ENCODE assay signal across 8 mouse cellular contexts in genomic region chr12:54697003-54697597, GRCm38 (mm10). TPM values are rescaled to one million over a fixed set of nuclear protein-coding genes. Genes with fewer than 3 reads are reported as not detected.
DNase-seq lines count a peak whose midpoint lies in the region; ATAC-seq and TF ChIP-seq lines count a peak whose summit lies in the region.

No protein-coding gene starts in this region.

- WGBS in hindbrain, postnatal 0 days = 8% methylated on average over 7 of the region's 7 CpGs
- 11% methylated on average over 7 of the region's 7 CpGs for WGBS in liver, postnatal 0 days (ENCODE audit: insufficient replicate concordance)

- DNase-seq in cerebellum, adult 9-11 months = peak; percentile 61
- DNase-seq in cerebellum, adult 11 months = no peak
- peak; percentile 83 for DNase-seq in A20 (ENCODE audit: low read depth, low spot score)
- DNase-seq in embryo, embryonic 10.5 days (ENCODE audit: low spot score) = peak; percentile 72
- DNase-seq in hindbrain, postnatal 0 days (ENCODE audit: low spot score) = no peak
- peak; percentile 22 for DNase-seq in liver, postnatal 0 days
- DNase-seq in retina, postnatal 1 day = peak; percentile 96
- no peak for DNase-seq in layer of hippocampus, adult 18-20 months (ENCODE audit: low spot score in 2 of 2)

- peak; percentile 50 for ATAC-seq in hindbrain, postnatal 0 days
- ATAC-seq in liver, postnatal 0 days = peak; percentile 60

- H3K36me3 ChIP-seq in hindbrain, postnatal 0 days (ENCODE audit: insufficient read depth, low read length) = 0 out of 2 replicates have a peak, but pooled peaks cover 2% of the 10 kb centered on the region
- peaks cover 8% of the 10 kb centered on the region for H3K36me3 ChIP-seq in liver, postnatal 0 days (replicated peaks; ENCODE audit: insufficient read depth, low read length)

- no peak for TF ChIP-seq CTCF in hindbrain, postnatal 0 days (IDR thresholded peaks at IDR 0.05; ENCODE audit: low read depth)
- TF ChIP-seq CTCF in liver, postnatal 0 days (IDR thresholded peaks at IDR 0.05; ENCODE audit: low read depth) = peak; percentile 23; the same call in 1 of the 2 replicates

- TF ChIP-seq EP300 in liver, postnatal 0 days (IDR thresholded peaks at IDR 0.05; ENCODE audit: low read depth) = no peak

- H3K4me3 ChIP-seq in hindbrain, postnatal 0 days (ENCODE audit: low read length) = no peak overlapping the region
- no peak overlapping the region for H3K4me3 ChIP-seq in liver, postnatal 0 days (ENCODE audit: low read depth, low read length)

- H3K27ac ChIP-seq in hindbrain, postnatal 0 days = no peak overlapping the region
- H3K27ac ChIP-seq in liver, postnatal 0 days (ENCODE audit: low read depth) = peak overlapping the region; percentile 52

- no peaks in the 10 kb centered on the region; the same call in 1 of the 2 replicates for H3K4me1 ChIP-seq in hindbrain, postnatal 0 days (ENCODE audit: insufficient read depth, low read length)
- H3K4me1 ChIP-seq in liver, postnatal 0 days (ENCODE audit: insufficient read depth) = peaks cover 9% of the 10 kb centered on the region

- no peak overlapping the region for H3K9ac ChIP-seq in hindbrain, postnatal 0 days (replicated peaks; ENCODE audit: low read length)
- H3K9ac ChIP-seq in liver, postnatal 0 days (replicated peaks) = no peak overlapping the region

- no peaks in the 10 kb centered on the region for H3K9me3 ChIP-seq in hindbrain, postnatal 0 days (ENCODE audit: low read length)
- H3K9me3 ChIP-seq in liver, postnatal 0 days (ENCODE audit: low read length) = no peaks in the 10 kb centered on the region

- H3K4me2 ChIP-seq in hindbrain, postnatal 0 days (ENCODE audit: low read depth, low read length) = no peak overlapping the region
- no peak overlapping the region for H3K4me2 ChIP-seq in liver, postnatal 0 days (ENCODE audit: low read depth, low read length)

- H3K27me3 ChIP-seq in hindbrain, postnatal 0 days (ENCODE audit: insufficient read depth, low read length) = no peaks in the 10 kb centered on the region
- no peaks in the 10 kb centered on the region for H3K27me3 ChIP-seq in liver, postnatal 0 days (ENCODE audit: insufficient read depth, low read length)

RNA-seq across cellular contexts. Expression of gene Eapp, which starts 1.4 kb away (rescaled TPM):
- 18.0 and 19.0 TPM in 2 replicates for total RNA-seq in hindbrain, postnatal 0 days (2014; rRNA removed)
- 95.3 and 96.2 TPM in 2 replicates for polyA plus RNA-seq in hindbrain, postnatal 0 days (2015; fragmentation: Nextera tagmentation; extraction: Ambion mirVana)
- 40.3 and 44.2 TPM in 2 replicates for polyA plus RNA-seq in liver, postnatal 0 days (2015; fragmentation: Nextera tagmentation; extraction: Ambion mirVana)
- 10 to 100 TPM; 36.3 to 39.3 TPM for total RNA-seq in layer of hippocampus, adult 18-20 months (2021)

RNA-seq across cellular contexts. Expression of gene Sptssa, which starts 40.7 kb away (rescaled TPM):
- 51.9 and 66.0 TPM in 2 replicates for total RNA-seq in hindbrain, postnatal 0 days (2014; rRNA removed)
- polyA plus RNA-seq in hindbrain, postnatal 0 days (2015; fragmentation: Nextera tagmentation; extraction: Ambion mirVana) = 222 and 227 TPM in 2 replicates
- 119 and 134 TPM in 2 replicates for polyA plus RNA-seq in liver, postnatal 0 days (2015; fragmentation: Nextera tagmentation; extraction: Ambion mirVana)
- 10 to 100 TPM; 27.2 to 27.3 TPM for total RNA-seq in layer of hippocampus, adult 18-20 months (2021)

Comparison
In these comparisons a context has a peak if more than half of its experiments do, and no peak if none do; other contexts are left out.
1. DNase-seq: peak in cerebellum, adult 9-11 months (single experiment), A20 (single experiment), embryo, embryonic 10.5 days (single experiment), liver, postnatal 0 days (single experiment) and retina, postnatal 1 day (single experiment); none in cerebellum, adult 11 months (single experiment), hindbrain, postnatal 0 days (single experiment) and layer of hippocampus, adult 18-20 months (0 of 2).